Mouse (Mus musculus): Measurements from ENCODE around the gene Gnas.
"Not testable (repeated sequence)": the region's sequence is repeated elsewhere in the genome, so short reads cannot be mapped to it uniquely, and the experiment has no call there.

The Gnas gene

GRCm38 (mm10) chr2:174294457-174294856 is 10.3 kb downstream of the Gnas start:
- no peak for DNase-seq (ENCODE audit: low read depth in 2 of 2, low spot score in 2 of 2)

GRCm38 (mm10) chr2:174295175-174295899 is 11.2 kb downstream of the Gnas start:
- DNase-seq (ENCODE audit: low read depth in 2 of 2, low spot score in 2 of 2), result peak; percentile 14 to 47

- no peak for DNase-seq (ENCODE audit: low read depth in 2 of 2, low spot score in 2 of 2)
Observed at GRCm38 (mm10) chr2:174295900-174296465, 11.9 kb downstream of the Gnas start.

- DNase-seq (ENCODE audit: low read depth in 2 of 2, low spot score in 2 of 2), result peak; percentile 25 to 28
Observed at GRCm38 (mm10) chr2:174297086-174297571, 13.0 kb downstream of the Gnas start.

- DNase-seq (ENCODE audit: low read depth in 2 of 2, low spot score in 2 of 2), result no peak
Observed at GRCm38 (mm10) chr2:174297851-174298250, 13.7 kb downstream of the Gnas start.

- DNase-seq (ENCODE audit: low read depth in 2 of 2, low spot score in 2 of 2), result no peak
Observed at GRCm38 (mm10) chr2:174298471-174298870, 14.4 kb downstream of the Gnas start.

- DNase-seq (ENCODE audit: low read depth in 2 of 2, low spot score in 2 of 2), result no peak
Observed at GRCm38 (mm10) chr2:174299091-174299770, 15.1 kb downstream of the Gnas start.

- no peak for DNase-seq (ENCODE audit: low read depth in 2 of 2, low spot score in 2 of 2)
Observed at GRCm38 (mm10) chr2:174299771-174300160, 15.6 kb downstream of the Gnas start.

GRCm38 (mm10) chr2:174300186-174300585 is 16.1 kb downstream of the Gnas start:
- DNase-seq (ENCODE audit: low read depth in 2 of 2, low spot score in 2 of 2), result no peak

- DNase-seq (ENCODE audit: low read depth in 2 of 2, low spot score in 2 of 2), result no peak
Observed at GRCm38 (mm10) chr2:174300666-174301065, 16.5 kb downstream of the Gnas start.

- DNase-seq (ENCODE audit: low read depth in 2 of 2, low spot score in 2 of 2), result no peak
Observed at GRCm38 (mm10) chr2:174302526-174302925, 18.4 kb downstream of the Gnas start.

- no peak for DNase-seq (ENCODE audit: low read depth in 2 of 2, low spot score in 2 of 2)
Observed at GRCm38 (mm10) chr2:174305646-174306045, 21.5 kb downstream of the Gnas start.

GRCm38 (mm10) chr2:174307903-174308302 is 23.8 kb downstream of the Gnas start:
- no peak for DNase-seq (ENCODE audit: low read depth in 2 of 2, low spot score in 2 of 2)

GRCm38 (mm10) chr2:174310913-174311514 is 26.9 kb downstream of the Gnas start:
- no peak for DNase-seq (ENCODE audit: low read depth in 2 of 2, low spot score in 2 of 2)

- no peak for DNase-seq (ENCODE audit: low read depth in 2 of 2, low spot score in 2 of 2)
Observed at GRCm38 (mm10) chr2:174311613-174312012, 27.5 kb downstream of the Gnas start.

GRCm38 (mm10) chr2:174312118-174312647 is 28.1 kb downstream of the Gnas start:
- DNase-seq (ENCODE audit: low read depth in 2 of 2, low spot score in 2 of 2), result peak; percentile 61 to 76

GRCm38 (mm10) chr2:174312661-174313060 is 28.5 kb downstream of the Gnas start:
- DNase-seq (ENCODE audit: low read depth in 2 of 2, low spot score in 2 of 2), result no peak

- not testable (repeated sequence) for DNase-seq (ENCODE audit: low read depth in 2 of 2, low spot score in 2 of 2)
Observed at GRCm38 (mm10) chr2:174315445-174315844, 31.3 kb downstream of the Gnas start.

GRCm38 (mm10) chr2:174316661-174317060 is 32.5 kb downstream of the Gnas start:
- DNase-seq (ENCODE audit: low read depth in 2 of 2, low spot score in 2 of 2), result no peak

GRCm38 (mm10) chr2:174325989-174326388 is 41.9 kb downstream of the Gnas start:
- no peak for DNase-seq (ENCODE audit: low read depth in 2 of 2, low spot score in 2 of 2)

GRCm38 (mm10) chr2:174326481-174326880 is 42.4 kb downstream of the Gnas start:
- no peak for DNase-seq (ENCODE audit: low read depth in 2 of 2, low spot score in 2 of 2)

Data from CD8-positive naive resting alpha-beta T cell, adult 2 months (primary cell).